Mouse (Mus musculus) urinary bladder, adult 18-20 months (tissue): Measurements from ENCODE around the gene Postn.
A peak's percentile ranks its signal among the peaks of the same experiment; 100 is the strongest.

Source experiments
- DNase-seq, 2 experiments: peaks; one replicate each; pipeline ENCODE4 v3.0.0; 2022; ENCODE audit warnings: low spot score in 2 of 2, mixed read lengths in 2 of 2

The Postn gene

DNA sequence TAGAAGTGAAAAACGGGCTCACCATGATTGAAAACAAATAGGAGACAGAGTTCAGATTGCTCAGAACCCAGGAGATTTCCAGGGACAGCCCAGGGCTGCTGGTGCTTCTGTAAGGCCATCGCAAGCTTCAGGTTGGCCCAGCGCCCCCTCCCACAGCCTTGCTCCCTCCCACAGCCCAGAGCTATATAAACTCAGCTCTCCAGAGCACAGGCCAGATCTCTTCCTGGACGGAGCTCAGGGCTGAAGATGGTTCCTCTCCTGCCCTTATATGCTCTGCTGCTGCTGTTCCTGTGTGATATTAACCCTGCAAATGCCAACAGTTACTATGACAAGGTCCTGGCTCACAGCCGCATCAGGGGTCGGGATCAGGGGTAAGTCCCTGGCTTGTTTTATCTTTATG, at the start of gene Postn:
Gene Postn (plus strand): TSS at position 213 of the 400 bp plus-strand sequence.
- DNase-seq = no peak

DNA sequence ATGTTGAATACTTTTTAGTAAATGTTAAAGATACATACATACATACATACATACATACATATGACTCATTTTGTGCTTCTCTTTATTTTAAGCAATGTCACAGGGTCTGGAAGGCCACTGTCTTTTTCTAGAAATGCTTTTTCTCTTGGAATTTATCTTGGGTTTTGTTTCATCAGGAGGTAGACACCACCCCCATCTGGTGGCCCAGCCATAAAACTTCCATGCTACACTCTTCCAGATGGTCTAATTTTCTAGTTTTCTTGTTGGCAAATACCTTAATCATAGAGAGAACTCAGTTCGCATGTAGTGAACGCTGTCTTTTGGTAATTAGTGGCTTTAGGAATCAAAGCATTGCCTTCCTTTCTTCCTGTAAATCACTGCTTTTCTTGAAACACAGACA, 46.9 kb upstream of the Postn start:
- DNase-seq = no peak

DNA sequence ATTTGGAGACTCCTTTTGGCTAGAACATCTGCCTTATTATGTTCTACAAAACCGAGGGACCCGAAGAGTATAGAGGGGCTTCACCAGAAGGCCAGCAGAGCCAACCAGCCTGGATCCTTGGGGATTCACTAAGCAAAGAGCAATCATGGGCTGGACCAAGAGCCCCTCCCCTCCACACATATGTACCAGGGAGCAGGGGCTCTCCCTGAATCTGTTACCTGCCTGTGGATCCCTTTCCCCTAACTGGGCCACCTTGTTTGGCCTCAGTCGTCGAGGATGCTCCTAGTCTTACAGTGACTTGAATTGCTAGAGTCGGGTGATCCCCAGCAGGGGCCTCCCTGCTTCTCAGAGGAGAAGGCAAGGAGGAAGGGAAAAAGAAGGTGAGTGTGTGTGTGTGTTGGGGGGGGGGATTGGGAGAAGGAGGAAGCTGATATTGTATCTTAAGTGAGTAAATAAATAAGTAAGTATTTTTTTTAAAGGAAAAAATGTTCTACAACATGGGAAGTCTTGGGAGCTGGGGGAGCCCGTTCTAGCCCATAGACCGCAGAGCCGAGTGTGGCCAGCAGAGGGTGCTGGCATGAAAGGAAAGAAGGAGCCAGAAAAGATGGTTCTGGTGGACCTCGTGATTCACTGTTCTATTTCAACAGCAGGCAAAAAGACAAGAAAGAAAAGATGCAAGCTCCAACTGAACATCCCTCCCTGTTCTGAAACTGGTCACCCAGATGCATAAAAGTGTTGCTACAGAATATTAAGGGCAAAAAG, 7.8 kb upstream of the Postn start:
- peak; percentile 43 to 65 for DNase-seq

DNA sequence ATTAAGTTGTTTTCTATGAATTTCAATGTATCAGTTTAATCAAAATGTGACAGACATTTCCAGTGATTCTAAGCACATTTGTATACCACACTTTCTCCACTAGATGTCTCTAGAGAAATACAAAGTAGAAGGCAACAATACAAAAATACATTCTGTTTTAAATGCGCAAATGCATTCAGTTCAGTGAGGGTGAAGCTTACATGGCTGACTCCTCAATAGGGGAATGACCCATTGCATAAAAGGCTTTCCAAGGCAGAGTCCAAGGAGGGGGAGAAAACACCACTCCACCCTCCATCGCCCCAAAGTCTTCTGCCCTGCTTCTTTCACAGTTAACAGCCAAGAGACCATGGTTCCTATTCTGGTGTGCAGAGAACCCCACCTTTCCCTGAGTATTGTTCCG, 3.3 kb upstream of the Postn start:
- DNase-seq = no peak

DNA sequence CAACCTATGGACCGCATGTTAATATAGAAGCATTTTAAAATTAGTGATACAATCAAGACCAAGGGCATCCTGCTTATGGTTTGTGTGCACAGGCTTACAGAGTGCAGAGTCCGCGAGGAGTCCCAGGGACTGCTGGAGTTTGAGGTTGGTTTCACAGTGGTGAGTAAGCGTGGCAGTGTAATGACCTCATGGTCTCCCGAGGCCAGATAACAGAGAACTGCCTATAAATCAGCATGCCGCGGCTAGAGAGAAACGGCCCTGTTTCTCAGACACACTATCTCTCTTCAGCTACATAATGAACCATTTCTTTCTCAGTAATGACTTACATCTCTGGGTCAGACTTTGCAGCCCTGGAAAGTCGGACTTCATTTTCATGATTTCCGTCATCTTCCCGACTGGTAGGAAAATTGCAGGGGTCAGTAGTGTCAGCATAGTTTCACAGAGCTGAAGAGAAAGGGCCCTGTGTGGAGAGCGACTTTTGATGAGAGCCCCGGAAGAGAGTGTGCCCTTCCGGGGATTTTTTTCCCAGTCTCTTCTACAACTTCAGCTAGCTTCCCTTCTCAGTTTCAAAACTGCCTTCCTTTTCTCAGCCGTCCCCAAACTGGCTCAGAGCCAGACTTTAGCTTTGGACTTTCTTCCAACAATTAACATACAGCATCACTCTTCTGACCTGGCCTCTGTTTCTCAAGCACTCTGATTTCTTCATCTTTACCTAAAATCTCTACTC, 2.3 kb upstream of the Postn start:
- DNase-seq = peak; percentile 11 to 25

DNA sequence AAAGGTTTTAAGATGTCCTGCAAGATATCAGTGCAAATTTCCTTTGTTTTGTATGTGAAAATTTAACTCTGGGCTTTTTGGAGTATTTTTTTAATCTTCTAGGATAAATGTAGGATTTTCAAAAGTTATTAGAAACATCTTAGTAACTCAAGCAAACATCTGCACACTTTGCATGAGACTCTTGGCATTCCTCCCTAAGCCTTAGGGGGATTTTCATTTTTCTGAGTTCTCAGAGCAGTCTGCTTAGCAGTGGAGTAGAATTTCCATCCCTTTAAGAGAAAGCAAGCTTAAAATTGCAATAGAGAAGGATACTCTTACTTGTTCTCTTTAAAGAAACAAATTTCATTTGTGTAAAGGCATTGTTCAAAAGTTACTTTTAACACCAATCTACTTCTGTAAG, 747 bp downstream of the Postn start:
- no peak for DNase-seq

DNA sequence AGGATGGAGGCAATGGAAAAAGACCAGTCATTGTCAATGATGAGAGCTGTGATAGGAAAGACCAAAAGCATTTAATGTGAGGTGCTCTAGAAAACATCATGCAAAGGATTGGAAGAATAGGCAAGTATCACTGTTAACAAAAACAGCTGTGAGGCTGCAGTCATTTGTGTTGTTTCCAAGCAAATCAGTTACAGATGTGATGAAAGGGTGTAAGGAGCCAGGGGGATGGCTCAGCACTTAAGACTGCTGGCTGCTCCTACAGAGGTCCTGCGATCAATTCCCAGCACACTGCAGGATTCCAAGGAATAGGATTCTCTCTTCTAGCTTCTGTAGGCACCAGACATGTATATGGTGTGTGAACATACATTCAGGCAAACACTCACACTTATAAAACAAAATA, 10.1 kb downstream of the Postn start:
- DNase-seq = no peak

DNA sequence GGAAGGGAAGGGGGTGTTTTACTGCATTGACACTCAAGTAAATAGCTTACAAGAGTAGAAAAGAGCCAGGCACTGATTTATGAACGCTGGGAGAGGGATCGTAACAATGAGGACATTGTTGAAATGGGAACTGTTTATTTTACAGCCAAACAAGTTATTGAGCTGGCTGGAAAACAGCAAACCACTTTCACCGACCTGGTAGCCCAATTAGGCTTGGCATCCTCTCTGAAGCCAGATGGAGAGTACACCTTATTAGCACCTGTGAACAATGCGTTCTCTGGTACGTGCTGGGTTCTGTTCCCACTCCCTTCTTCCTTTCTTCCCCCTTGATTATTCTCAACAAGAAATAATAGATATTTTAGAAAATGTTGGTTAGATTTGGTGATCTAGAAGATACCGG, 11.7 kb downstream of the Postn start:
- DNase-seq = no peak

DNA sequence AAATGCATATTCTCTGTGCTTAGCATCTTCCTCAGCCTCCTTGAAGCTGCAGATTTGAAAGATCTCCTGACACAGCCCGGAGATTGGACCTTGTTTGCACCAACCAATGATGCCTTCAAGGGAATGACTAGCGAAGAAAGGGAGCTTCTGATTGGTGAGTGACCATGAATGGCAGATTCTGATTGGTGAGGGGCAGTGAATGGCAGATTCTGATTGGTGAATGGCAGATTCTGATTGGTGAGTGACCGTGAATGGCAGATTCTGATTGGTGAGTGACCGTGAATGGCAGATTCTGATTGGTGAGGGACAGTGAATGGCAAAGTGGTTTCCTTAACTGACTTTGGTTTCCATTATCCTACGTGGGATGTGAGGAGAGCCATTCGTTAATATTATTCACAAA, 15.1 kb downstream of the Postn start:
- no peak for DNase-seq

DNA sequence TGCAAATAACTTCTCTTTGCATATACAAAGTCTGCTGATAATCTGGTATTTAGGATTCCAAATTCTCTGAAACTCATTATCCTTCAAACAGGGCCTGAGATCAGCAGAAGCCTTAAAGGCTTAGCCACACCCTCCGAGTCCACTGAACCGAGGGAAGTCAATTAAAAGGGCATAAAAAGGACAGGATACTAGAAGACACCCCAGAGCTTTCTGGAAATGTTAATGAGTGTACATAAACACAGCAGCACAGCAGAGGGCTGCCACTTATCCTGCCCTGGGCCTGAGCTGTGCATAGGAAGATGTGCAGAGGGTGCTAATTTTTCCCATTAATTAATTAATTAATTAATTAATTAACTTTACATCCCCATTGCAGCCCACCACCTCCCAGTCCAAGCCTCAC, 16.7 kb downstream of the Postn start:
- no peak for DNase-seq

DNA sequence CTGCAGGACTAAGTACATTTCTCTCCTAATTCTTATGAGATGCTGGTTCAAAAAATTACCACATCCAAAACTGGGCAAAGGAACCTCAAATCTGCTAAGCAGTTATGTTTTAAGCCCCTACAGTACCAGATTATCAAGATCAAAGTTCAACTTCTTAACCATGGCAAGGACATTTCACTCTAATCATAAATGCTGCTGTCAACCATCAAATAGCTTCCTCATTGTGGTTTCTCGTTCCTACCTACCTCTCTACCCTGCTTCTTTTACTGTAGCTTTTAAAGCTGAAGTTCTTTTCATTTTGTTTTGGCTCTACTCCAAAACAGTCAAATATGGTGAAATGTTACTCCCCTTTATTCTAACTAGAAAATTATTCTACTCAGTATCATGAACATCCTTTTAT, 17.2 kb downstream of the Postn start:
- DNase-seq = no peak

DNA sequence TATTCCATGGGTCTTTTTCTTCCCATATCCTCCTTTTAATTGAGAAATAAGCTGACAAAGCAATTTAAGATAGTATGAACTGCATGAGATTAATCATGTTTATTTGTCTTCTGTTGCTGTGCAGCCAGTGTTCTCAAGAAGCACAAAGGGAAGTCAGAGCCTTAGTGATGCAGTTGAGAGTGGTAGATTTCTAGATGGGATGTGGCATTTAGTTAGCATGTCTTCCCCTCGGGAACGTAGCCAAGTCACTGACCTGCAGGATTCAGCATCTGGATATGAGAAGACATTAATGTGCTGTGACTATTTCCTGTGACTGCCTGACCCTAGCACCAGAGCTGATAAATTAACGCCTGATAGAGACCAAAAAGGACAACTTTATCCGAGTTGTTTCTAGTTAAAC, 19.1 kb downstream of the Postn start:
- DNase-seq = no peak

DNA sequence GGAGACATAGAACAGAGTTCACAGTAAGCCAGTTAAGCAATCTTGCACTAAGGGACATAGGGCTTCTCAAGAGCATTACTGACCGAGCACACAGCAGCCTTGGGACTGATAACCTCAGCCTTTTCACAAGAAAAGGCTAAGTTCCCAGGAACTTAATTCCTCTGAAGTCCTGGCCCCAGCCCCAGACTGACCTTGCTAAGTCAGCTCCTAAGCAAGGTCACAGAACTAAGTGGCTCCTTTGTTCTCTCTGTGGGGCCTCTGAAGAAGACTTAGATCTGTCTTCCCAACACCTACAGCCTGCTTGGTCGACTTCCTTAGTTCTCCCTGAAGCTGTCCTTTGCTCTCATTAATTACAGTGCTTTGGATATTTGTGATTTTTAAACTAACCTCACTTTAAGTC, 38.4 kb downstream of the Postn start:
- no peak for DNase-seq

DNA sequence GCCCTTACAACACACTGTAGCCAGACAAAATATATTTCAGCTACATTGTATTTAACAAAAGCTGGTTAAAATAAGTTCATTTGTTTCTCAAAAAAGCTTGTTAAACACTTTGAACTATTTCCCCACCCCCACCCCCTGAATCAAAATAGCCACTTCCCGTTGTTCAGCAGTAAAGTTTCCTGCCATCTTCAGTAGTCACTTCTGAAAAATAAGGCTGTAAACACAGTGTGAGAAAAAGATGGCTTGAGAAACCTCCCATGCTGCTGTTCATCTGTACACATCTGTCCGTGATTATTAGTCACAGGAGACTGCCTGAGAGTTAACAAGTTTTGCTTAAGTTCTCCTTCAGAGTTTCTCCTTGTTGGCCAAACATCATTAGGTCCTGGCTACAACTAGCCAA, 39.0 kb downstream of the Postn start:
- no peak for DNase-seq

DNA sequence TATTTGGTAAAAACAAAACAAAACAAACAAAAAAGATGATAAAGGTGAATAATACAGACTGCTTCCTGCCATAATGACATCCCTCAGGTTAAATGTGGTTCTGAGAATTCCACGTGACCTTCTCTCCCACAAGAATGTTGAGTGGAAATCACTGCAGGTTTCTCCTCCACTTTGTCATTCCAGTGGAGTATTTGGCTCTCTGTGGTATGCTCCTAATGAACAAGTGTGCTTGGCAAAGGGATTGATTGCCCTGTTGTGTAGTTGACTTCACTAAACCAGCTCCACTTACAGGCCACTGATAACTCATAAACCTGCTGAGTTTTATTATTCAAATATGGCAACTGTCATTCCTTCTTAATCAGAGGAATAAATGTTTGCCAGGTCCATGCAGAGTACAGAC, 39.7 kb downstream of the Postn start:
- DNase-seq = no peak

DNA sequence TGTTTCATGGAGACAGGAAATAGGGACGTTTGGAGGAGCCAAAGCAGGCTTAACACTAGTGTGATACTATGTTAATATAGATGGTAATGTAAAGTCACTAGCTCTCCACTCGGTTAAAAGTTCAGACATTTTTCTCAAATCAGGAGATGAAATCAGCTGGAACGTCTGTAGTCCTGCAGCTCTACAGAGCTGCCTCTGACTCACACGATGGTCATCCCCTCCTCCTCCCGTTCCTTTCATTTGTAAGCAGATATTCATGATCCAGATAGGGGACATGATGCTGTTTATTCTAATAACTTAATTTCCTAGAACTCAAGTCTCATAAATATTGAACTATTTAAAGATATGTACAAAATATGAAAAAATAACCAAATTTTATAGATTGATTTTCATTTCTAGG, 40.8 kb downstream of the Postn start:
- no peak for DNase-seq

DNA sequence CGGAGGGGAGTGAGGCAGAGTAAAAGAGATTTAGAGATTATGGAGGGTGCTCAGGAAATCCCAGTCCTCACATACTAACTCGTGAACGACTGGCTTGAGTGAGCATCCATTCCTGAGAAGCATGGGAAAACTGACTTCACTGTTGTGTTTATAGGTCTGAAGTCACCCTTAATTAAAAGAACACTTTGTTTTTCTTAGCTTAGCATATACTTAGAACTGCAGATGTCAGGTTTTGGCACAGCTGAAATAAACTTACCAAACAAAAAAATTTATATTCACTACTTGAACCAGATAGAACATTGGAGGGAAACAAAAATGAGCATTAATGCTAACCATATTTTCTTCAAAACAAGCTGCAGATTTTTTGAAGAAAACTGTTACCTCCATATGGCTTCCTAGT, 42.9 kb downstream of the Postn start:
- DNase-seq = no peak

DNA sequence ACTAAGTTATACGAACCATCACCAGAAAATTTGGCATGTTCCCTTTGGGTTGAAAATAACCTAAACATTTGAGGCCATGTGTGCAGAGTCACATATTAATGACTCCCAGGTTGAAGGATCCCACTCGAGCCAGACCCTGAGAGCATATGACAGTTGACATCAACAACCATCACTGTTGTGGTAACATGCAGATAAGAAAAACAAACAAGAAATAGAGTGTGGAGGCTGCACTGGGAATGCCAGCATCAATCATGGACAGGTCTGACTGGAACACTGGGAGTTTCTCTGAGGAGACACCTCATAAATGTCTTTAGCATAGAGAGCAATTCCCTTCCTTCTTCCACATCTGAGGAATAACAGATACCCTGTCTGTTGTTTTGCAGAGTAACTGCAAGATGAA, 45.7 kb downstream of the Postn start:
- no peak for DNase-seq

DNA sequence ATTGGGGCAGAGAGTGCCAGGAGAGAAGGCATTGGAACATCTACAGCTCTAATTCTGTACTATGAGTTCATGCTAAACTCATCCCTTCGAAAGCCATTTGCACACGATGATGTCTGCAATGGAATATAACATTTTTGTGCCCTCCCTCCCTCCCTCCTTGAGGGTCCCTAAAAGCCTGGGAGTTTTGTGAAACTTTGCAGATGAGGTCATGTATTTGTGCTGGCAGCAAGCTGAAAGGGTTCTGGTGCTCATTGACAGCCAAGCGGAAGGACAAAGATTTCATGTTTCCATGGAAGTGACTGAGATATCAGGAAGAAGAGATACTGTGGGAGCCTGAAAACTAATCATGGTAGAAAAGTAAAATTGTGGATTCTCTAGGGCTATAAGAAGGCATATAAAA, 50.1 kb downstream of the Postn start:
- no peak for DNase-seq

DNA sequence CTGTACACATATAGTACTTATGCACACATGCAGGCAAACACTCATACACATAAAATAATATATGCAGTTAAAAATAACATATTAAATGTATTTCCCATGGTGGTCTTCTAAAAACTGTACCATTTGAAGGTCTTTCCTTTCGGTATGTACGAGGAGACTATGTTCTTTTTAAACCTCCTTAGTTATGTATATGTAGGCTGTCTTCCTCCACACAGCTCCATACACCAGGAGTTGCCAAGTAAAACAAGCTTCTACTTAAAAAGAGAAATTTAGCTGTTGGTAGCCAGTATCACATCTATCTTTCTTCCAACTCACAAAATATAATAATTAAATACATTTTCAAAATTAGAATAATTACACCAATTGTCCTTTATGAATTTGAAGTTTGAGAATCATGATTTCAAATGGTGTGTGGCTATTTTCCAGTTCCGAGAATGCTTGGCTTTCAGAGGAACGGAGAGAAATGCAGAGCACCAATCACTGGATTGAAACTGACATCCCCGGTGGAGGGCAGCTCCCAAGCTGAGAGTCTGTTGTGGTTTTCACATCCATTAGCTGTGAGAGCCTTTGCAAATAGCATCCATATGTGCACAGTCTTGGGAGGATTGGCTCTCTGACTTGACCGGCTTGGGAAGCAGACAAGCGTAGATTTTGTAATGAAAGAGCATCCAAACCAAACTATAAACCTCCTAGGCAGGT, 52.1 kb downstream of the Postn start:
- DNase-seq = no peak

DNA sequence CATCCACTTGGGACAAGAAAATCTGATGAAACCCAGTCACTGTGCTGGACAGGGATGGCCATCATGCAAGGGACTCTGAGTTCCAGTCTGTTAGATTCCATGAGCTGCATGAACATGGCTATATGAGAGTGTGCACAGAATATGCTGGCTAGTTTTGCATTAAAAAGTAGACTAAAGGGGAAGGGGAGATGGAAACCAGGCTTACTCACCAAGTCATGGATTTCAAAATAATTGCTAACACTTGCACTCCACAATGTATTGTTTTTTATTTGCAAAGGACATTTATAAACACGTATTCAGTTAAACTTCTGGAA, 52.6 kb downstream of the Postn start:
- no peak for DNase-seq

DNA sequence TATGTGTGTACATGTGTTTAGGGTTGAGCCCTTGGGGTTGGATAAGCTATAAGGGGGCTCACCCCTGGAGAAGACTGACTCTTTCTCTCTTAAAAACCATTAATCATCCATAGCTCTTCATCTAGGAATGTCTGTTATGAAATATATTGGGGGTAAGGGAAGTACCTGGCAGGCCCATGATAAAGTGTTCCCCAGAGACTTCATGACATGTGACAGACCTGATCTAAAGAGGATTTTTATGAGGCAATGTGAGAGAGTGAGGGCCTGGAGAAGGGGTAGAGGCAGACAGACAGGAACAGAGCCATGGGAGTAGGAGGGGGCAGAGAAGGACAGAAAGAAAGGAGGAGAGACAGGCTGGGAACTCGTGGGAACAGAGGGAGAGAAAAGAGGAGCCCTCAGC, 53.5 kb downstream of the Postn start:
- no peak for DNase-seq

DNA sequence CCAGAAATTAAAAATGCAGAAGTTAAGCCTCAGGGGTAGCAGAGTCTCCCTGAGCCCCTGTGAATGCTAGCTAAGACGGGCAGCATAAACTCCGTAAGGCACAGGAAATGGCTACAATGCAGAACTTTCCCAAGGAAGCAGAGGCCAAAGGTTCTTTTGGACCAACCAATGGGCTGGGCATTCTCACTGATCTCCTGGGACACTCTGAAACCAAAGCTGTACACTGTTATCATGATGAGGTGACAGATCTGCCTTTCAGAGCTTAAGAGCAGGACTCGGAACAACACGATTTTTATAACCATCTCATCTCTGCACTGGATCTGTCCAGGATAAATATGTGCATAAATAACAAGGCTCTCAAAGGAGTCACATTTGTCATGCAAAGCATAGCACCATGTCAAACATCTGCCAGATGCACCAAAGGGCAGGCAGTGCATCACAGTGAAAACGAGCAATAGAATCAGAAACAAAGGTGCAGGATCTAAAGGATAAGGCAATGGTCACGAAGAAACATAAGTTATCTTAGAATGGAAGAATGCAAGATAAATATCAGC, 57.0 kb downstream of the Postn start:
- DNase-seq = no peak
